8 mouse cellular contexts compared by ENCODE assay signal in the genomic region with DNA sequence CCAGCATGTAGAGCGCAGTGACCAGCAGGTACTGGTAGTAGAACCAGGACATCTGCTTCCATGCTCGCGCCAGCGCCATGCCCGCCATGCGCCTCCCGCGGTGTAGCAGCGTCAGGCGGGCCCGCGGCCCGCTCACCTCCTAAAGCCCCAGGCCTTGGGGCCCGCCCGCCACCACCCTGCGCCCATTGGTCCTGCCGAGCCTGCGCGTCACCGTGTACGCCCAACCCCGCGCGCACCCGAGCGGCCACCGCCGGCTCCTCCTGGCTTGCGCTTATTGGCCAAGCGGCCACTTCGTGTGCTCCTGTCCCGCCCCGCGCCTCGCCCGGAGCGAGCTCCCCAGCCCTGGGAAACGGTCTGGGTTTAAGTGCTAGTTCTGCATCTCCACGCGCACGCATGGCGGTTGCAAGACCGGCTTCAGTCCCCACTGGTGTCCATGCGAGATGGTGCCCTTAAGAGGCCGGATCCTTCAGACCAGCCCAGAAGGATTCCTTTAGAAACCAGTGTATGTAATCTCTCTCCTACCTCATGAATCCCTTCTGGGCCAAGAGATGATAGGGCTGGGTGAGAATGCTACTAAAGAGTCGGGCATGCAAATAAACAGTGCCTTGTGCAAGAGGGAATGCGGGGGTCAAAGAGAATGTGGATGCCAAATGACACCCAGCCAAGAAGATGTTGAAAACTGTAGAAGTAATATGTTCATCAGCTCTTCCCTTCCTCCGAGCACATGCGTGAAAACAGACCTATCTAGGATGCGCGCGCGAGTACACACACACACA. TPM values are rescaled to one million over a fixed set of nuclear protein-coding genes. Genes with fewer than 3 reads are reported as not detected.
DNase-seq lines count a peak whose midpoint lies in the region; ATAC-seq and TF ChIP-seq lines count a peak whose summit lies in the region.

A gene (minus strand): TSS at position 178 of the 776 bp plus-strand sequence.

- DNase-seq in 3134 (ENCODE audit: extremely low read depth, insufficient read length, low spot score) = peak; percentile 97
- peak; percentile 98 to 99 for DNase-seq in adrenal gland, postnatal 36 days
- peak; percentile 96 to 98 for DNase-seq in heart, adult 2 months
- peak; percentile 95 to 96 for DNase-seq in kidney, adult 8-10 months
- peak; percentile 87 to 97 for DNase-seq in spleen, postnatal 10 days (ENCODE audit: low spot score in 2 of 2)

- 9% methylated on average over 53 of the region's 53 CpGs for WGBS in embryonic facial prominence, embryonic 13.5 days
- 8% methylated on average over 53 of the region's 53 CpGs for WGBS in heart, adult 2 months
- 8% methylated on average over 53 of the region's 53 CpGs for WGBS in limb, embryonic 13.5 days
- WGBS in midbrain, embryonic 16.5 days = 9% methylated on average over 53 of the region's 53 CpGs

- no peaks in the 10 kb centered on the region for H3K36me3 ChIP-seq in embryonic facial prominence, embryonic 13.5 days
- H3K36me3 ChIP-seq in heart, adult 2 months (ENCODE audit: control insufficient read depth, insufficient read depth, low read length) = peaks cover 9% of the 10 kb centered on the region
- H3K36me3 ChIP-seq in limb, embryonic 13.5 days = no peaks in the 10 kb centered on the region
- H3K36me3 ChIP-seq in midbrain, embryonic 16.5 days (ENCODE audit: control insufficient read depth, insufficient read depth, low read length) = no peaks in the 10 kb centered on the region

- 0 out of 2 replicates have a peak, but pooled peaks cover 4% of the 10 kb centered on the region for H3K79me2 ChIP-seq in heart, adult 2 months (replicated peaks; ENCODE audit: control insufficient read depth, insufficient read depth, low read length)

- peak within 1 kb of the TSS; percentile 83 for H3K9ac ChIP-seq in embryonic facial prominence, embryonic 13.5 days
- H3K9ac ChIP-seq in heart, adult 2 months (ENCODE audit: low read depth, low read length) = peak within 1 kb of the TSS; percentile 88
- H3K9ac ChIP-seq in limb, embryonic 13.5 days = peak within 1 kb of the TSS; percentile 81
- peak within 1 kb of the TSS; percentile 84 for H3K9ac ChIP-seq in midbrain, embryonic 16.5 days (ENCODE audit: low read depth, low read length)

- no peaks in the 10 kb centered on the region for H3K27me3 ChIP-seq in embryonic facial prominence, embryonic 13.5 days
- no peaks in the 10 kb centered on the region for H3K27me3 ChIP-seq in heart, adult 2 months (ENCODE audit: control insufficient read depth, insufficient read depth, low read length)
- H3K27me3 ChIP-seq in limb, embryonic 13.5 days = no peaks in the 10 kb centered on the region
- H3K27me3 ChIP-seq in midbrain, embryonic 16.5 days (ENCODE audit: control insufficient read depth, insufficient read depth, low read depth, low read length) = no peaks in the 10 kb centered on the region

- no peaks in the 10 kb centered on the region for H3K9me3 ChIP-seq in embryonic facial prominence, embryonic 13.5 days
- H3K9me3 ChIP-seq in limb, embryonic 13.5 days = no peaks in the 10 kb centered on the region
- no peaks in the 10 kb centered on the region for H3K9me3 ChIP-seq in midbrain, embryonic 16.5 days (replicated peaks; ENCODE audit: control insufficient read depth, low read length, poor library complexity, severe bottlenecking)

- TF ChIP-seq CTCF in heart, adult 2 months (IDR thresholded peaks at IDR 0.05) = peak; percentile 40

- peak within 1 kb of the TSS; percentile 71 for H3K4me2 ChIP-seq in embryonic facial prominence, embryonic 13.5 days
- peak within 1 kb of the TSS; percentile 79 for H3K4me2 ChIP-seq in limb, embryonic 13.5 days (replicated peaks)
- peak within 1 kb of the TSS; percentile 59 for H3K4me2 ChIP-seq in midbrain, embryonic 16.5 days (ENCODE audit: low read length)

- intact Hi-C loops in heart, adult 2 months (cut with DNase I) = no loop called here

- peaks cover 21% of the 10 kb centered on the region for H3K4me1 ChIP-seq in embryonic facial prominence, embryonic 13.5 days
- peaks cover 10% of the 10 kb centered on the region for H3K4me1 ChIP-seq in heart, adult 2 months (ENCODE audit: control insufficient read depth, insufficient read depth, low read length)
- peaks cover 19% of the 10 kb centered on the region for H3K4me1 ChIP-seq in limb, embryonic 13.5 days
- peaks cover 23% of the 10 kb centered on the region for H3K4me1 ChIP-seq in midbrain, embryonic 16.5 days (ENCODE audit: control insufficient read depth, insufficient read depth, low read length)

- H3K4me3 ChIP-seq in embryonic facial prominence, embryonic 13.5 days = peak within 1 kb of the TSS; percentile 67
- peak within 1 kb of the TSS; percentile 66 for H3K4me3 ChIP-seq in heart, adult 2 months
- peak within 1 kb of the TSS; percentile 63 for H3K4me3 ChIP-seq in limb, embryonic 13.5 days
- peak within 1 kb of the TSS; percentile 75 for H3K4me3 ChIP-seq in midbrain, embryonic 16.5 days (ENCODE audit: low read depth, low read length)

- TF ChIP-seq POLR2A in heart, adult 2 months (IDR thresholded peaks at IDR 0.05; ENCODE audit: insufficient read depth, low read depth, low read length) = peak; percentile 91

- TF ChIP-seq EP300 in heart, adult 2 months (IDR thresholded peaks at IDR 0.05; ENCODE audit: insufficient read depth, low read depth, low read length) = no peak

- peak; percentile 100 for ATAC-seq in embryonic facial prominence, embryonic 13.5 days (ENCODE audit: insufficient number of reproducible peaks, insufficient read depth, low FRiP score, low TSS enrichment, low read depth)
- ATAC-seq in limb, embryonic 13.5 days (ENCODE audit: low FRiP score, low read depth) = peak; percentile 99
- peak; percentile 99 for ATAC-seq in midbrain, embryonic 16.5 days

- H3K27ac ChIP-seq in embryonic facial prominence, embryonic 13.5 days = peak within 1 kb of the TSS; percentile 86
- H3K27ac ChIP-seq in heart, adult 2 months = peak within 1 kb of the TSS; percentile 91
- H3K27ac ChIP-seq in limb, embryonic 13.5 days = peak within 1 kb of the TSS; percentile 75
- H3K27ac ChIP-seq in midbrain, embryonic 16.5 days (ENCODE audit: low read length) = peak within 1 kb of the TSS; percentile 85

RNA-seq across cellular contexts. Expression of the gene that starts here (rescaled TPM):
- total RNA-seq in adrenal gland, postnatal 36 days (2021) = 100 to 1,000 TPM in 1 of 2 experiments, 10 to 100 TPM in 1; 77.3 to 110 TPM
- 207 and 238 TPM in 2 replicates for polyA plus RNA-seq in embryonic facial prominence, embryonic 13.5 days (2015; fragmentation: Nextera tagmentation; extraction: Ambion mirVana)
- total RNA-seq in heart, adult 2 months (2021) = 10 to 100 TPM; 28.4 to 33.3 TPM
- 37.6 and 53.7 TPM in 2 replicates for polyA plus RNA-seq in heart, adult 2 months (2012; rRNA removed)
- polyA plus RNA-seq in limb, embryonic 13.5 days (2015; fragmentation: Nextera tagmentation; extraction: Ambion mirVana) = 219 and 235 TPM in 2 replicates
- 202 and 208 TPM in 2 replicates for polyA plus RNA-seq in midbrain, embryonic 16.5 days (2015; fragmentation: Nextera tagmentation; extraction: Ambion mirVana)

Comparison
In these comparisons a context has a peak if more than half of its experiments do, and no peak if none do; other contexts are left out.
1. Peak in every context shown above with its lines: DNase-seq, ATAC-seq, H3K4me3 ChIP-seq and H3K27ac ChIP-seq.